Mouse (Mus musculus) frontal cortex, postnatal 25 days (tissue): ENCODE results near the gene Fabp1.

ENCODE experiments used
- DNase-seq, 2 experiments: peaks; one replicate each; pipeline ENCODE4 v3.0.0; 2022; ENCODE audit warnings: low spot score in 2 of 2

Gene Fabp1

GRCm38 (mm10) chr6:71211917-71212316 is 12.3 kb downstream of the Fabp1 start:
- no peak for DNase-seq

- DNase-seq: no peak
Measured at GRCm38 (mm10) chr6:71212471-71212870, 12.8 kb downstream of the Fabp1 start.

GRCm38 (mm10) chr6:71221501-71221900 is 21.9 kb downstream of the Fabp1 start:
- DNase-seq: no peak

- no peak for DNase-seq
Measured at GRCm38 (mm10) chr6:71224184-71224943, 24.7 kb downstream of the Fabp1 start.

GRCm38 (mm10) chr6:71226544-71226943 is 26.9 kb downstream of the Fabp1 start:
- DNase-seq: no peak

GRCm38 (mm10) chr6:71227157-71227770 is 27.6 kb downstream of the Fabp1 start:
- DNase-seq: no peak

GRCm38 (mm10) chr6:71235121-71235520 is 35.5 kb downstream of the Fabp1 start:
- DNase-seq: no peak

- DNase-seq: no peak
Measured at GRCm38 (mm10) chr6:71235944-71236343, 36.3 kb downstream of the Fabp1 start.

- DNase-seq: no peak
Measured at GRCm38 (mm10) chr6:71236506-71236905, 36.9 kb downstream of the Fabp1 start.

- no peak for DNase-seq
Measured at GRCm38 (mm10) chr6:71237031-71237431, 37.4 kb downstream of the Fabp1 start.

GRCm38 (mm10) chr6:71239069-71239750 is 39.6 kb downstream of the Fabp1 start:
- DNase-seq: no peak

GRCm38 (mm10) chr6:71240831-71241230 is 41.2 kb downstream of the Fabp1 start:
- DNase-seq: no peak

GRCm38 (mm10) chr6:71242811-71243210 is 43.2 kb downstream of the Fabp1 start:
- no peak for DNase-seq

GRCm38 (mm10) chr6:71243258-71243657 is 43.6 kb downstream of the Fabp1 start:
- no peak for DNase-seq

GRCm38 (mm10) chr6:71248420-71248819 is 48.8 kb downstream of the Fabp1 start:
- DNase-seq: no peak

- DNase-seq: no peak
Measured at GRCm38 (mm10) chr6:71249615-71250014, 50.0 kb downstream of the Fabp1 start.

- DNase-seq: no peak
Measured at GRCm38 (mm10) chr6:71250951-71251350, 51.3 kb downstream of the Fabp1 start.

GRCm38 (mm10) chr6:71254456-71254855 is 54.8 kb downstream of the Fabp1 start:
- DNase-seq: no peak
